Mouse (Mus musculus): ENCODE measurements around the gene C2cd2.
"Not testable (repeated sequence)": the region's sequence is repeated elsewhere in the genome, so short reads cannot be mapped to it uniquely, and the experiment has no call there.

C2cd2 gene

GRCm38 (mm10) chr16:97948836-97949235 lies 13.6 kb downstream of the C2cd2 start:
- DNase-seq (ENCODE audit: extremely low read depth, low read depth, low spot score), result no peak

GRCm38 (mm10) chr16:97946993-97947392 lies 15.4 kb downstream of the C2cd2 start:
- DNase-seq (ENCODE audit: extremely low read depth, low read depth, low spot score), result not testable (repeated sequence)

GRCm38 (mm10) chr16:97941844-97942243 lies 20.6 kb downstream of the C2cd2 start:
- no peak for DNase-seq (ENCODE audit: extremely low read depth, low read depth, low spot score)

- DNase-seq (ENCODE audit: extremely low read depth, low read depth, low spot score), result no peak
Observed at GRCm38 (mm10) chr16:97940471-97940973, 21.9 kb downstream of the C2cd2 start.

- no peak for DNase-seq (ENCODE audit: extremely low read depth, low read depth, low spot score)
Observed at GRCm38 (mm10) chr16:97935815-97936214, 26.6 kb downstream of the C2cd2 start.

GRCm38 (mm10) chr16:97930231-97930630 lies 32.2 kb downstream of the C2cd2 start:
- no peak for DNase-seq (ENCODE audit: extremely low read depth, low read depth, low spot score)

- DNase-seq (ENCODE audit: extremely low read depth, low read depth, low spot score), result no peak
Observed at GRCm38 (mm10) chr16:97929520-97929919, 32.9 kb downstream of the C2cd2 start.

- no peak for DNase-seq (ENCODE audit: extremely low read depth, low read depth, low spot score)
Observed at GRCm38 (mm10) chr16:97927331-97927938, 35.0 kb downstream of the C2cd2 start.

- no peak for DNase-seq (ENCODE audit: extremely low read depth, low read depth, low spot score)
Observed at GRCm38 (mm10) chr16:97926381-97926780, 36.0 kb downstream of the C2cd2 start.

GRCm38 (mm10) chr16:97925760-97926159 lies 36.6 kb downstream of the C2cd2 start:
- no peak for DNase-seq (ENCODE audit: extremely low read depth, low read depth, low spot score)

GRCm38 (mm10) chr16:97923700-97924099 lies 38.7 kb downstream of the C2cd2 start:
- DNase-seq (ENCODE audit: extremely low read depth, low read depth, low spot score), result peak; percentile 86

GRCm38 (mm10) chr16:97922779-97923126 lies 39.6 kb downstream of the C2cd2 start:
- peak; percentile 50 for DNase-seq (ENCODE audit: extremely low read depth, low read depth, low spot score)

GRCm38 (mm10) chr16:97921961-97922778 lies 40.2 kb downstream of the C2cd2 start:
- no peak for DNase-seq (ENCODE audit: extremely low read depth, low read depth, low spot score)

- DNase-seq (ENCODE audit: extremely low read depth, low read depth, low spot score), result no peak
Observed at GRCm38 (mm10) chr16:97920621-97921020, 41.8 kb downstream of the C2cd2 start.

GRCm38 (mm10) chr16:97919793-97920192 lies 42.6 kb downstream of the C2cd2 start:
- no peak for DNase-seq (ENCODE audit: extremely low read depth, low read depth, low spot score)

GRCm38 (mm10) chr16:97912873-97913272 lies 49.5 kb downstream of the C2cd2 start:
- DNase-seq (ENCODE audit: extremely low read depth, low read depth, low spot score), result no peak

GRCm38 (mm10) chr16:97909356-97909755 lies 53.0 kb downstream of the C2cd2 start:
- no peak for DNase-seq (ENCODE audit: extremely low read depth, low read depth, low spot score)

- DNase-seq (ENCODE audit: extremely low read depth, low read depth, low spot score), result no peak
Observed at GRCm38 (mm10) chr16:97907496-97907895, 54.9 kb downstream of the C2cd2 start.

- DNase-seq (ENCODE audit: extremely low read depth, low read depth, low spot score), result no peak
Observed at GRCm38 (mm10) chr16:97906337-97906736, 56.1 kb downstream of the C2cd2 start.

GRCm38 (mm10) chr16:97905449-97905991 lies 56.9 kb downstream of the C2cd2 start:
- no peak for DNase-seq (ENCODE audit: extremely low read depth, low read depth, low spot score)

- no peak for DNase-seq (ENCODE audit: extremely low read depth, low read depth, low spot score)
Observed at GRCm38 (mm10) chr16:97904035-97904434, 58.4 kb downstream of the C2cd2 start.

All from fat pad, adult 2 months (tissue).